Mouse (Mus musculus): ENCODE measurements at regions not wholly inside any gene's neighbourhood (a gene's known extent, or its start where the extent isn't known, plus 50 kb on each side); places are given as distances from the start of the nearest gene placed in this dataset.

- DNase-seq: no peak
Observed at GRCm38 (mm10) chr14:13146959-13147535, 137.5 kb upstream of the Synpr start.

GRCm38 (mm10) chr14:13149617-13150016 lies 135.0 kb upstream of the Synpr start:
- DNase-seq: no peak

DNA sequence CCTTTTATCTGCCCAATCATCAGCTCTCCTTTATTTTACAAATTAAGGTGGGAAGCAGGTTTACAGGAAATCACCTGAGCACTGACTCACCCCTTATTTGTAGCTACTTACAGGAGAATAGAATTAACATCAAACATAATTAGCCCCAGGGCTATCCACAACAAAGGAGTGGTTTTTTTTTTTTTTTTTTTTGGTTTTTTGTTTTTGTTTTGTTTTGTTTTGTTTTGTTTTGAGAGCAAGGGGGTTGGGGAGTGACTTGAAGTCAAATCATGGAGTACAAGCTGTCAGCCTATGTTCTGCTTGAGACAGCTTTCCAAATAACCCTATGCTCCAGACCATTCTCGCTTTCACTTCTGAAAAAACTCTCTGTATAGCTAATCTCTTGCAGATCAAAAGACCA lies 132.9 kb upstream of the Synpr start:
- no peak for DNase-seq

DNA sequence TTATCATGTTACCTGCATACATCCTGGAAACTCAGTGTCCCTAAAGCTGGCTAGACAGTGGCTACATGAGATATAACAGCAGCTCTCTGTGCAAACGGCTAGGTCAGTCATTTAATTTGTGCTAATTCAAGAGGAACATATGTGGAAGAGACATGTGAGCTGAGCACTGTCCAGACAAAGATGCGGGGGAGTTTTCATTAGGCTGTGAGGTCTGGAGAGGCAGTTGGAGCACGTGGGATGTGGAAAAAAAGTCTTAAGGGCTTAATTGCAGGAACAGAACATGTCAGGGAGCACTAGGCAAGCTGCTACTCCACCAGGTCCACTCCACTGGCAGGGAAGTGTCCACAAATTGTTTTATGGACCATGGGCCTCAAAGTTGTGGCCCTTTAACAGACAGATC lies 108.4 kb upstream of the Synpr start:
- no peak for DNase-seq

DNA sequence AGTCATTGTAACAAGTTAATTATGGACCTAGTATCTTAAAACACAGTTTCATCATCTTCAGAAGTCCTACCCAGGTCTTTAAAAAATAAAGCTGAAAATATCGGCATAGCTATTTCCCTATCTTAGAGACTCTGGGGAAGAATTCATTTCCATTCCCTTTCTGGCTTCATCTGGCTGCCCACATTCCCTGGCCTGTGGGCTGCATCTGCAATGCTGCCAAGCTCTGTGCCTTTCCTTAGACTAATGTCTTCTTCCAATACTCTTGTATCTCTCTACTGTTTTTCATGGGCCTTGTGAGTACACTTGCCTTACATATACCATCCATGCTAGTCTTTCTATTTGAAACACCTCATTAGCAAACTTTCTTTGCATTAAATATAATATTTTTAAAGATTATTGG lies 106.7 kb upstream of the Synpr start:
- no peak for DNase-seq

DNA sequence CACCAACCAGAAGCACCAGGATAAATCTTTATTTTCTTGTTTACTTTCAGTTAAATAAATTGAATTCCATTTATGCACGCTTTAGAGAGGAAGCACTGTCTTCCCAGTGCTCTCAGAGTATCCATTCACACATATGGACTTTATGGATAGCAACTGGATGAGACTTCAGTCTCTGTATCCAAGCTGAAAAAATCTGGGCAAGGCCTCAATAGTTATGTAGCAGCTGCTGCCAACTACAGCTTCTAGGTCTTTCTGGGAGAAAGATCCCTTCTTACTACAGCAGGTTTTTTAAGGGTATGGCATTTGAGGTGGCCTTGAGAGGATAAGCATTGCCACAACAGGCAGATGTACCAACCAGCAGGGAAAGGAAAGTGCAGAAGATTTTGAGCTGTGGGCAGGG lies 93.8 kb upstream of the Synpr start:
- no peak for DNase-seq

- DNase-seq: no peak
Observed at GRCm38 (mm10) chr14:13192746-13193145, 91.8 kb upstream of the Synpr start.

DNA sequence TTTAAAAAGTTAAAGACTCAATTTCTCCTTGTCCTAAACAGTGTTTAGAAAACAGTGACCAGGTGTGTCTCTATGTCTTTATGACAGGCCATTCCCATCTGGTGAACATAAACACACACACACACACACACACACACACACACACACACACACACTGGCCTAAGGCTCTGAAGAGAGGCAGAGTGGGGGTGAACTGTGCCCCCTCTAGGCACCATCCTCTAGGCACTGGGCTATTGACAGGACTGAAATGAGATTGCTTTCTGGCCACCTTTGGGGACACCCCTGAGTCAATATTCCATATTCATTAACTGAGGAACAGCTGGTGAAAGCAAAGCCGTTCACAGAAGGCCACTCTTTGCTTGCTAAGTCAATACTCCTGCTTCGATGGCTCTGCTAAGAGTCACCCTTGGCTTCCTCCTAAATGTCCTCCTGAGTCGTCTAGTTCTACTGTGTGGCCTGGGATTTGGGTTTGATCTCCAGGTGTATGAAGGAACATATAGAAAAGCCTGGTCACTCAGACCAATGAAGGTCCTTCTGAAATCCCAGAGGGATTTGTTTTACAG lies 87.2 kb upstream of the Synpr start:
- no peak for DNase-seq

DNA sequence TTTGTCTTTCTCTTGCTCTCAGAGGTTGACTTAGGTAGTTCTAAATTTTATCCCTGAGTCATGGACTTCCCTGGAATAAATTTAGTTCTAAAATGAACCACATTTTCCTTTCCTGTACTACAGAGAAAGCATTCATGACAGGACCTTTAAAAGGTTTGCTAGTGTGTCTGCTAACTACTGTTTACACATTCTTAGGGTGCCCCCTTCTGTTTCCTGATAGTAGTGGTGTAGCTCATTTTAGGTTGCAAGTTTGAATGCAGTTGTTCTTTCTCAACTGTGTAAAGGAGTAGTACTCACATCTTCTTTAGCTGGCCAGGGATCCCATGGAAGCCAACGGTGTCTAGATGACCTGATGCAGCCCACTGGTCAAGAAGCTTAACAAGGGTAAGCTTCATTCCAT lies 86.1 kb upstream of the Synpr start:
- DNase-seq: peak; percentile 53

DNA sequence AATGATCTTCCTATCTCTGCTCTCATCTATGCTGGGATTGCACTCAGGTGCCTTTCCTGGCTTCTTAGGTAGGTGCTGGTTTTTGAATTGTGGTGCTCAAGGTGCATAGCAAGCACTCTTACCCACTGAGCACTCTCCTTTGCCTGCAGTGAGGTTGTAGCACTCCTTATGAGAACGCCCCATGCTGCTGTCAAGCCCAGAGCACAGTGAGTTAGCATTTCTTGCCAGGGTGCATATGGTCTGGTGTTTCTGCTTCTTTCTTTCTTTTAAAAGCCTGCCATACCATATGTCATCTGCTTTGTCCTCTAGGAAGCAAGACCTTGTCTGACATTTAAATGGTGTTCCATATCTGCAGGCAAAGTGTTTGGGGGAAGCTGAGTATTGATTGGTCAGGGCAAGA lies 71.9 kb upstream of the Synpr start:
- DNase-seq: no peak
